ENCODE assay signal across 10 mouse cellular contexts in genomic region chr9:66620055-66620454, GRCm38 (mm10). TPM values are rescaled to one million over a fixed set of nuclear protein-coding genes. Genes with fewer than 3 reads are reported as not detected.
DNase-seq lines count a peak whose midpoint lies in the region; ATAC-seq and TF ChIP-seq lines count a peak whose summit lies in the region.
"Had no signal": no experiment of that assay in that cellular context is flagged by ENCODE, and none has a peak within 500 bp of the region (broad histone marks: within the 10 kb centered on the region; RNA-seq: fewer than 3 reads in every experiment).

No protein-coding gene starts in this region.

- no peaks in the 10 kb centered on the region for H3K9me3 ChIP-seq in heart, postnatal 0 days (replicated peaks; ENCODE audit: control insufficient read depth, low read length)
- H3K9me3 ChIP-seq: forebrain, embryonic 12.5 days had no signal

- no peaks in the 10 kb centered on the region for H3K27me3 ChIP-seq in heart, postnatal 0 days (ENCODE audit: control insufficient read depth, insufficient read depth, low read length)
- no peaks in the 10 kb centered on the region for H3K27me3 ChIP-seq in small intestine, adult 2 months (ENCODE audit: control insufficient read depth, insufficient read depth, low read length)
- H3K27me3 ChIP-seq: forebrain, embryonic 12.5 days had no signal

- ATAC-seq in heart, postnatal 0 days (ENCODE audit: insufficient read depth, low read depth), result no peak
- no peak for ATAC-seq in frontal cortex, adult (ENCODE audit: low TSS enrichment)

- H3K4me3 ChIP-seq in heart, postnatal 0 days (ENCODE audit: low read depth, low read length), result no peak overlapping the region
- no peak overlapping the region for H3K4me3 ChIP-seq in small intestine, adult 2 months (ENCODE audit: low read depth, low read length)
- H3K4me3 ChIP-seq: forebrain, embryonic 12.5 days had no signal

- H3K27ac ChIP-seq in heart, postnatal 0 days (ENCODE audit: low read depth), result 0 out of 2 replicates have a peak overlapping the region, but pooled peaks have one; percentile 58
- peak overlapping the region; percentile 7; the same call in 1 of the 2 replicates for H3K27ac ChIP-seq in small intestine, adult 2 months (ENCODE audit: insufficient read depth, low read depth, low read length)
- H3K27ac ChIP-seq: forebrain, embryonic 12.5 days had no signal

- TF ChIP-seq POLR2A in small intestine, adult 2 months (IDR thresholded peaks at IDR 0.05; ENCODE audit: low read depth, low read length), result no peak

- TF ChIP-seq EP300 in heart, postnatal 0 days (IDR thresholded peaks at IDR 0.05; ENCODE audit: low read depth), result no peak

- no peak overlapping the region for H3K4me2 ChIP-seq in heart, postnatal 0 days (ENCODE audit: low read depth, low read length)
- H3K4me2 ChIP-seq: forebrain, embryonic 12.5 days had no signal

- TF ChIP-seq CTCF in heart, postnatal 0 days (IDR thresholded peaks at IDR 0.05; ENCODE audit: low read depth), result no peak
- no peak for TF ChIP-seq CTCF in small intestine, adult 2 months (IDR thresholded peaks at IDR 0.05; ENCODE audit: extremely low read depth, insufficient read length, insufficient replicate concordance, low read depth, low read length)

- H3K9ac ChIP-seq in heart, postnatal 0 days (replicated peaks; ENCODE audit: low read depth, low read length), result no peak overlapping the region
- H3K9ac ChIP-seq: forebrain, embryonic 12.5 days had no signal

- intact Hi-C loops in heart, postnatal 14 days (cut with DNase I), result no loop called here

- peaks cover 14% of the 10 kb centered on the region for H3K4me1 ChIP-seq in heart, postnatal 0 days (ENCODE audit: control insufficient read depth, insufficient read depth)
- H3K4me1 ChIP-seq in small intestine, adult 2 months (ENCODE audit: control insufficient read depth, insufficient read depth, insufficient read length, low read length), result peaks cover 16% of the 10 kb centered on the region; the same call in 1 of the 2 replicates

- 44% methylated on average over 1 of the region's 1 CpGs for WGBS in heart, postnatal 0 days
- 68% methylated on average over 1 of the region's 1 CpGs for WGBS in small intestine, adult 2 months

- H3K36me3 ChIP-seq in heart, postnatal 0 days (replicated peaks; ENCODE audit: control insufficient read depth, insufficient read depth, low read length), result no peaks in the 10 kb centered on the region
- H3K36me3 ChIP-seq in small intestine, adult 2 months (ENCODE audit: control insufficient read depth, insufficient read depth, low read length), result no peaks in the 10 kb centered on the region
- H3K36me3 ChIP-seq: forebrain, embryonic 12.5 days had no signal

- no peak for DNase-seq in heart, postnatal 0 days (ENCODE audit: low spot score)
- no peak for DNase-seq in heart, postnatal 14 days
- peak; percentile 32 for DNase-seq in lung, postnatal 10 days
- DNase-seq in lung, postnatal 25 days (ENCODE audit: low spot score), result no peak
- DNase-seq in kidney, postnatal 10 days, result peak; percentile 57
- DNase-seq in layer of hippocampus, postnatal 10 days (ENCODE audit: low spot score in 2 of 2), result no peak
- DNase-seq: thymus, postnatal 36 days had no signal

RNA-seq across cellular contexts. Expression of gene Usp3, which starts 27.1 kb away (rescaled TPM):
- 53.4 and 275 TPM in 2 replicates for total RNA-seq in heart, postnatal 0 days (2014; rRNA removed; ENCODE audit: low replicate concordance)
- 31.8 and 39.4 TPM in 2 replicates for polyA plus RNA-seq in heart, postnatal 0 days (2015; fragmentation: Nextera tagmentation; extraction: Ambion mirVana)
- total RNA-seq in heart, postnatal 14 days (2021), result 10 to 100 TPM; 29.5 to 29.7 TPM
- polyA plus RNA-seq in small intestine, adult 2 months (2012; rRNA removed), result 9.4 and 19.8 TPM in 2 replicates
- total RNA-seq in layer of hippocampus, postnatal 10 days (2021), result 10 to 100 TPM; 46.9 to 47.4 TPM

Comparison
In these comparisons a context has a peak if more than half of its experiments do, and no peak if none do; other contexts are left out.
1. DNase-seq: peak in lung, postnatal 10 days (single experiment) and kidney, postnatal 10 days (single experiment); none in heart, postnatal 0 days (single experiment), heart, postnatal 14 days (0 of 2), lung, postnatal 25 days (single experiment) and layer of hippocampus, postnatal 10 days (0 of 2).